Mouse (Mus musculus): ENCODE data around the gene Lrrc3c. TPM values are rescaled to one million over a fixed set of nuclear protein-coding genes. Genes with fewer than 3 reads are reported as not detected.

Gene Lrrc3c
- polyA plus RNA-seq, 1 experiment = not detected

DNA sequence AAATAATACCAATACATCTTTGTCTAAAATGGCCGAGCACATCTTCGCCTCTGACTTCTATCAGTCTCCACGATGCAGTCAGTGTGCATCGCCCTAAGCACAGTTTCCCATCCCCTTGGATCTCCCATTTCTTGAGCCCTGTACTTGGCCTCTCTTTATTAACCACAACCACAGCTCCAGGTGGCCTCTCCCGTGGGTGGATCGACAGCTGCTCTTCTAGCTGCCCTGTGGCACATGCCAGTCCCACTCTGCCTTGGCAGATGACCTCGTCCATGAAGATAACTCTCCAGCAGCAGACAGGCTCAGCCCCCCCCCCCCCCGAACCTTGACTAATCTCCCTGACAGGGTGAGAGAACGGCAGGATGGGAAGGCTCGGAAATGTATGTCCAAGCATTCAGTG, 2.6 kb upstream of the Lrrc3c start:
- Histone ChIP-seq H3K4me3 (ENCODE audit: insufficient read depth, poor library complexity, severe bottlenecking) (no peak overlapping the region), H3K79me2 (ENCODE audit: control insufficient read depth, insufficient read depth) (no peaks in the 10 kb centered on the region), H3K79me3 (ENCODE audit: low read depth) (no peaks in the 10 kb centered on the region), H3K36me3 (ENCODE audit: control insufficient read depth, insufficient read depth) (no peaks in the 10 kb centered on the region), H3ac (ENCODE audit: control insufficient read depth, insufficient read length, low read depth) (no peak overlapping the region), H3K27me3 (ENCODE audit: control insufficient read depth, insufficient read depth, insufficient read length) (peaks cover 76% of the 10 kb centered on the region)
- no peak for TF ChIP-seq MYOG (IDR thresholded peaks at IDR 0.05; ENCODE audit: control insufficient read depth, extremely low read depth, insufficient read length)
- peak; percentile 41 for TF ChIP-seq MYOD1 (IDR thresholded peaks at IDR 0.05; ENCODE audit: control insufficient read depth, insufficient read length, low read depth)

- H3K27me3 ChIP-seq (ENCODE audit: control insufficient read depth, insufficient read depth, insufficient read length) = peaks cover 76% of the 10 kb centered on the region
- no peaks in the 10 kb centered on the region for H3K79me2 ChIP-seq (ENCODE audit: control insufficient read depth, insufficient read depth)
- TF ChIP-seq FOSL1 (IDR thresholded peaks at IDR 0.05; ENCODE audit: insufficient read depth, low read length, poor library complexity, severe bottlenecking) (no peak), MYOD1 (IDR thresholded peaks at IDR 0.05; ENCODE audit: control insufficient read depth, insufficient read length, low read depth) (no peak), USF1 (IDR thresholded peaks at IDR 0.05; ENCODE audit: low read depth) (no peak), MYOG (IDR thresholded peaks at IDR 0.05; ENCODE audit: control insufficient read depth, extremely low read depth, insufficient read length) (no peak), MAX (IDR thresholded peaks at IDR 0.05) (no peak), CTCF (IDR thresholded peaks at IDR 0.05; ENCODE audit: control insufficient read depth, insufficient read depth, insufficient read length) (no peak), CEBPB (IDR thresholded peaks at IDR 0.05; ENCODE audit: low read depth) (no peak)
- H3K4me3 ChIP-seq (ENCODE audit: insufficient read depth, poor library complexity, severe bottlenecking) = no peak overlapping the region
- no peaks in the 10 kb centered on the region for H3K36me3 ChIP-seq (ENCODE audit: control insufficient read depth, insufficient read depth)
- no peak overlapping the region for H3ac ChIP-seq (ENCODE audit: control insufficient read depth, insufficient read length, low read depth)
- H3K79me3 ChIP-seq (ENCODE audit: low read depth) = no peaks in the 10 kb centered on the region
Measured at GRCm38 (mm10) chr11:98595955-98596354, 2.1 kb upstream of the Lrrc3c start.

- Histone ChIP-seq H3K79me2 (ENCODE audit: control insufficient read depth, insufficient read depth) (no peaks in the 10 kb centered on the region), H3K4me3 (ENCODE audit: insufficient read depth, poor library complexity, severe bottlenecking) (no peak overlapping the region), H3ac (ENCODE audit: control insufficient read depth, insufficient read length, low read depth) (no peak overlapping the region), H3K27me3 (ENCODE audit: control insufficient read depth, insufficient read depth, insufficient read length) (peaks cover 77% of the 10 kb centered on the region), H3K79me3 (ENCODE audit: low read depth) (no peaks in the 10 kb centered on the region), H3K36me3 (ENCODE audit: control insufficient read depth, insufficient read depth) (no peaks in the 10 kb centered on the region)
- TF ChIP-seq USF1 (IDR thresholded peaks at IDR 0.05; ENCODE audit: low read depth) (no peak), CTCF (IDR thresholded peaks at IDR 0.05; ENCODE audit: control insufficient read depth, insufficient read depth, insufficient read length) (peak; percentile 43)
Measured at GRCm38 (mm10) chr11:98597363-98597762, 728 bp upstream of the Lrrc3c start.

DNA sequence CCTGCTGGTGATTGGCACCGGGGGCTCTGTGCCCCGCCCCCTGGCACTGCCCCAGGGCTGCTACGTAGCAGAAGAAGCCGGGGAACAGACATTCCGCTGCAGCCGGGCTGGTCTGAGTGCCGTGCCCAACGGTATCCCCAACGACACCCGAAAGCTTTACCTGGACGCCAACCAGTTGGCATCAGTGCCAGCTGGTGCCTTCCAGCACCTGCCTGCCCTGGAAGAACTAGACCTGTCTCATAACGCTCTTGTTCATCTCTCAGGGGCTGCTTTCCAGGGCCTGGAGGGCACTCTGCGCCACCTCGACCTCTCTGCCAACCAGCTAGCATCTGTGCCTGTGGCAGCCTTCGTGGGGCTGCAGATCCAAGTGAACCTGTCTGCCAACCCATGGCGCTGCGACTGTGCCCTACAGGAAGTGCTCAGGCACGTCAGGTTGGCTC, 780 bp downstream of the Lrrc3c start:
- Histone ChIP-seq H3K4me3 (ENCODE audit: insufficient read depth, poor library complexity, severe bottlenecking) (no peak overlapping the region), H3ac (ENCODE audit: control insufficient read depth, insufficient read length, low read depth) (no peak overlapping the region), H3K79me3 (ENCODE audit: low read depth) (no peaks in the 10 kb centered on the region), H3K36me3 (ENCODE audit: control insufficient read depth, insufficient read depth) (no peaks in the 10 kb centered on the region), H3K27me3 (ENCODE audit: control insufficient read depth, insufficient read depth, insufficient read length) (peaks cover 72% of the 10 kb centered on the region), H3K79me2 (ENCODE audit: control insufficient read depth, insufficient read depth) (no peaks in the 10 kb centered on the region)
- no peak for TF ChIP-seq USF1 (IDR thresholded peaks at IDR 0.05; ENCODE audit: low read depth)
- no peak for TF ChIP-seq MAX (IDR thresholded peaks at IDR 0.05)
- no peak for TF ChIP-seq MYOD1 (IDR thresholded peaks at IDR 0.05; ENCODE audit: control insufficient read depth, insufficient read length, low read depth)
- no peak for TF ChIP-seq CEBPB (IDR thresholded peaks at IDR 0.05; ENCODE audit: low read depth)
- TF ChIP-seq CTCF (IDR thresholded peaks at IDR 0.05; ENCODE audit: control insufficient read depth, insufficient read depth, insufficient read length) = no peak
- TF ChIP-seq FOSL1 (IDR thresholded peaks at IDR 0.05; ENCODE audit: insufficient read depth, low read length, poor library complexity, severe bottlenecking) = no peak
- no peak for TF ChIP-seq MYOG (IDR thresholded peaks at IDR 0.05; ENCODE audit: control insufficient read depth, extremely low read depth, insufficient read length)

DNA sequence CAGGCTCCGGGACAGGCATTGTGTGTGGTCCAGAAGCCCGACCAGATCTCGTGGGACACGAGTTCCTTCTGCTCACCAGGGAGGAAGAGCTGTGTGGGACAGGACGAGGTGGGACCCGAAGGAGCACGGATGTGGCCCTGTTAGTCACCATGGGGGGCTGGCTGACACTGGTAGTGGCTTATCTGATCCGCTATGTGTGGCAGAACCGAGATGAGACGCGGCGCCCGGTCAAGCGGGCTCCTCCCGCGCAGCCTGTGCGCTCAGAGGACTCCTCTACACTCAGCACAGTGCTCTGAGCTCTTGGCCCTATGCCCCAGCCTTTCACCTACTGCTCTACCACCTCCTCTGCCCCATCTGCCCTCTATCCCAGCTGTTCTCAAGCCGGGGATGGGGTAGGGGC, 1.2 kb downstream of the Lrrc3c start:
- no peaks in the 10 kb centered on the region for H3K79me2 ChIP-seq (ENCODE audit: control insufficient read depth, insufficient read depth)
- peaks cover 69% of the 10 kb centered on the region for H3K27me3 ChIP-seq (ENCODE audit: control insufficient read depth, insufficient read depth, insufficient read length)
- H3K79me3 ChIP-seq (ENCODE audit: low read depth) = no peaks in the 10 kb centered on the region
- H3K36me3 ChIP-seq (ENCODE audit: control insufficient read depth, insufficient read depth) = no peaks in the 10 kb centered on the region
- H3ac ChIP-seq (ENCODE audit: control insufficient read depth, insufficient read length, low read depth) = no peak overlapping the region
- H3K4me3 ChIP-seq (ENCODE audit: insufficient read depth, poor library complexity, severe bottlenecking) = no peak overlapping the region
- TF ChIP-seq CEBPB (IDR thresholded peaks at IDR 0.05; ENCODE audit: low read depth) (no peak), USF1 (IDR thresholded peaks at IDR 0.05; ENCODE audit: low read depth) (no peak), MYOG (IDR thresholded peaks at IDR 0.05; ENCODE audit: control insufficient read depth, extremely low read depth, insufficient read length) (no peak), MAX (IDR thresholded peaks at IDR 0.05) (no peak), FOSL1 (IDR thresholded peaks at IDR 0.05; ENCODE audit: insufficient read depth, low read length, poor library complexity, severe bottlenecking) (no peak), MYOD1 (IDR thresholded peaks at IDR 0.05; ENCODE audit: control insufficient read depth, insufficient read length, low read depth) (no peak), CTCF (IDR thresholded peaks at IDR 0.05; ENCODE audit: control insufficient read depth, insufficient read depth, insufficient read length) (no peak)

- Histone ChIP-seq H3K36me3 (ENCODE audit: control insufficient read depth, insufficient read depth) (no peaks in the 10 kb centered on the region), H3K4me3 (ENCODE audit: insufficient read depth, poor library complexity, severe bottlenecking) (no peak overlapping the region), H3K27me3 (ENCODE audit: control insufficient read depth, insufficient read depth, insufficient read length) (peaks cover 60% of the 10 kb centered on the region), H3K79me3 (ENCODE audit: low read depth) (no peaks in the 10 kb centered on the region), H3K79me2 (ENCODE audit: control insufficient read depth, insufficient read depth) (no peaks in the 10 kb centered on the region), H3ac (ENCODE audit: control insufficient read depth, insufficient read length, low read depth) (no peak overlapping the region)
- TF ChIP-seq CTCF (IDR thresholded peaks at IDR 0.05; ENCODE audit: control insufficient read depth, insufficient read depth, insufficient read length) = no peak
- TF ChIP-seq CEBPB (IDR thresholded peaks at IDR 0.05; ENCODE audit: low read depth) = no peak
- TF ChIP-seq MYOG (IDR thresholded peaks at IDR 0.05; ENCODE audit: control insufficient read depth, extremely low read depth, insufficient read length) = no peak
- no peak for TF ChIP-seq USF1 (IDR thresholded peaks at IDR 0.05; ENCODE audit: low read depth)
- TF ChIP-seq MAX (IDR thresholded peaks at IDR 0.05) = no peak
- no peak for TF ChIP-seq MYOD1 (IDR thresholded peaks at IDR 0.05; ENCODE audit: control insufficient read depth, insufficient read length, low read depth)
- no peak for TF ChIP-seq FOSL1 (IDR thresholded peaks at IDR 0.05; ENCODE audit: insufficient read depth, low read length, poor library complexity, severe bottlenecking)
Measured at GRCm38 (mm10) chr11:98602090-98602690, 4.1 kb downstream of the Lrrc3c start.

Measured in C2C12 (cell line).